Mouse (Mus musculus) neural tube, embryonic 11.5 days (tissue): ENCODE measurements around the gene Rom1. TPM values are rescaled to one million over a fixed set of nuclear protein-coding genes. Genes with fewer than 3 reads are reported as not detected.
A peak's percentile ranks its signal among the peaks of the same experiment; 100 is the strongest.

Source experiments
- ATAC-seq: fragments of 200-750 bp; cut with Nextera tagmentation; 2 replicates; pipeline ENCODE4 v1.8.0; 2017; ENCODE audit warnings: moderate number of reproducible peaks, mild to moderate bottlenecking, moderate TSS enrichment, moderate library complexity; ENCODE audit not compliant: insufficient read depth, low FRiP score, low TSS enrichment
- DNase-seq: peaks from one replicate; pipeline ENCODE4 v3.0.0-alpha.2; 2015; ENCODE audit warnings: low spot score
- H3K27ac ChIP-seq: fragments of 300-500 bp; sonication (generic); 2 replicates; pipeline ENCODE4 v1.5.1; 2014; ENCODE audit warnings: low read depth, mild to moderate bottlenecking, low read length
- H3K27me3 ChIP-seq: fragments of 300-500 bp; sonication (generic); 2 replicates; pipeline ENCODE4 v1.6.1; 2014; ENCODE audit warnings: mild to moderate bottlenecking, low read length, mixed read lengths; ENCODE audit not compliant: control insufficient read depth, insufficient read depth
- H3K36me3 ChIP-seq: fragments of 300-500 bp; sonication (generic); 2 replicates; pipeline ENCODE4 v1.6.1; 2014; ENCODE audit warnings: mild to moderate bottlenecking, low read length, moderate library complexity, mixed read lengths; ENCODE audit not compliant: control insufficient read depth, insufficient read depth
- H3K4me1 ChIP-seq: fragments of 300-500 bp; sonication (generic); 2 replicates; pipeline ENCODE4 v1.6.1; 2014; ENCODE audit warnings: low read length, mixed read lengths; ENCODE audit not compliant: control insufficient read depth, insufficient read depth
- H3K4me2 ChIP-seq: fragments of 300-500 bp; sonication (generic); 2 replicates; pipeline ENCODE4 v1.6.1; 2014; ENCODE audit warnings: low read depth, mild to moderate bottlenecking, moderate library complexity
- H3K4me3 ChIP-seq: fragments of 300-500 bp; sonication (generic); 2 replicates; pipeline ENCODE4 v1.5.1; 2014; ENCODE audit warnings: low read depth, low read length
- H3K9ac ChIP-seq: fragments of 300-500 bp; sonication (generic); 2 replicates; pipeline ENCODE4 v1.6.1; 2014; ENCODE audit warnings: mild to moderate bottlenecking, low read length
- H3K9me3 ChIP-seq: fragments of 300-500 bp; sonication (generic); 2 replicates; pipeline ENCODE4 v1.6.1; 2016; ENCODE audit warnings: low read length; ENCODE audit not compliant: control insufficient read depth
- WGBS: fragments of 180-500 bp; shearing (Covaris S2); extraction: QIAGEN DNeasy Blood & Tissue Kit; methylation state at CpG from one replicate; pipeline ENCODE4 v1.1.7; 2014; 5-methylcytosine and 5-hydroxymethylcytosine counted together
- polyA plus RNA-seq: library from polyadenylated mRNA; unstranded; fragments of >200 nt; fragmentation: Nextera tagmentation; extraction: Ambion mirVana; gene quantifications from 2 replicates; pipeline ENCODE4 v1.2.1, GENCODE M21; 2014

The Rom1 gene
- polyA plus RNA-seq, 1 experiment from 2014 or later, result 1.2 TPM

GRCm38 (mm10) chr19:8936736-8937135 lies 7.6 kb upstream of the Rom1 start:
- no peaks in the 10 kb centered on the region for H3K27me3 ChIP-seq
- H3K9me3 ChIP-seq, result no peaks in the 10 kb centered on the region
- H3K4me3 ChIP-seq, result no peak overlapping the region
- no peak for ATAC-seq
- WGBS, result 94% methylated on average over 2 of the region's 2 CpGs
- H3K4me2 ChIP-seq, result no peak overlapping the region
- 0 out of 2 replicates have a peak, but pooled peaks cover 3% of the 10 kb centered on the region for H3K4me1 ChIP-seq
- H3K36me3 ChIP-seq, result no peaks in the 10 kb centered on the region
- H3K9ac ChIP-seq, result no peak overlapping the region
- DNase-seq, result no peak
- no peak overlapping the region for H3K27ac ChIP-seq

GRCm38 (mm10) chr19:8930771-8931170 lies 1.6 kb upstream of the Rom1 start:
- H3K4me3 ChIP-seq, result no peak overlapping the region
- no peak overlapping the region; the same call in 1 of the 2 replicates for H3K4me2 ChIP-seq
- no peak overlapping the region; the same call in 1 of the 2 replicates for H3K9ac ChIP-seq
- 83% methylated on average over 7 of the region's 7 CpGs for WGBS
- H3K4me1 ChIP-seq, result peaks cover 5% of the 10 kb centered on the region; the same call in 1 of the 2 replicates
- H3K27ac ChIP-seq, result no peak overlapping the region
- peaks cover 4% of the 10 kb centered on the region for H3K36me3 ChIP-seq
- no peaks in the 10 kb centered on the region for H3K9me3 ChIP-seq
- no peaks in the 10 kb centered on the region for H3K27me3 ChIP-seq
- ATAC-seq (no peak), DNase-seq (no peak)

GRCm38 (mm10) chr19:8930117-8930516 lies 961 bp upstream of the Rom1 start:
- peaks cover 5% of the 10 kb centered on the region; the same call in 1 of the 2 replicates for H3K4me1 ChIP-seq
- H3K27ac ChIP-seq, result no peak overlapping the region
- no peak for DNase-seq
- H3K9me3 ChIP-seq, result no peaks in the 10 kb centered on the region
- ATAC-seq, result peak; percentile 28; the same call in 1 of the 2 replicates
- peaks cover 6% of the 10 kb centered on the region for H3K36me3 ChIP-seq
- H3K4me3 ChIP-seq, result peak overlapping the region; percentile 64
- WGBS, result 15% methylated on average over 11 of the region's 11 CpGs
- H3K27me3 ChIP-seq, result no peaks in the 10 kb centered on the region
- peak overlapping the region; percentile 82 for H3K4me2 ChIP-seq
- H3K9ac ChIP-seq, result peak overlapping the region; percentile 78

GRCm38 (mm10) chr19:8928689-8929223 lies 400 bp downstream of the Rom1 start:
- DNase-seq, result no peak
- no peaks in the 10 kb centered on the region for H3K9me3 ChIP-seq
- peak overlapping the region; percentile 64 for H3K4me3 ChIP-seq
- 0 out of 2 replicates have a peak overlapping the region, but pooled peaks have one; percentile 67 for H3K27ac ChIP-seq
- H3K36me3 ChIP-seq, result peaks cover 6% of the 10 kb centered on the region
- peaks cover 5% of the 10 kb centered on the region; the same call in 1 of the 2 replicates for H3K4me1 ChIP-seq
- 21% methylated on average over 16 of the region's 16 CpGs for WGBS
- H3K9ac ChIP-seq, result peak overlapping the region; percentile 78
- H3K27me3 ChIP-seq, result no peaks in the 10 kb centered on the region
- peak overlapping the region; percentile 82 for H3K4me2 ChIP-seq
- 0 out of 2 replicates have a peak, but pooled peaks have one; percentile 7 for ATAC-seq

GRCm38 (mm10) chr19:8927891-8928525 lies 1.1 kb downstream of the Rom1 start:
- no peak overlapping the region for H3K4me3 ChIP-seq
- H3K9ac ChIP-seq, result no peak overlapping the region
- no peak for ATAC-seq
- 90% methylated on average over 12 of the region's 12 CpGs for WGBS
- H3K9me3 ChIP-seq, result no peaks in the 10 kb centered on the region
- DNase-seq, result no peak
- no peak overlapping the region for H3K4me2 ChIP-seq
- H3K27ac ChIP-seq, result no peak overlapping the region
- H3K27me3 ChIP-seq, result no peaks in the 10 kb centered on the region
- peaks cover 6% of the 10 kb centered on the region for H3K36me3 ChIP-seq
- H3K4me1 ChIP-seq, result peaks cover 5% of the 10 kb centered on the region; the same call in 1 of the 2 replicates

- Histone ChIP-seq H3K36me3 (peaks cover 6% of the 10 kb centered on the region), H3K4me2 (no peak overlapping the region), H3K9me3 (no peaks in the 10 kb centered on the region), H3K4me1 (peaks cover 5% of the 10 kb centered on the region; the same call in 1 of the 2 replicates), H3K27ac (no peak overlapping the region), H3K9ac (no peak overlapping the region), H3K4me3 (no peak overlapping the region), H3K27me3 (no peaks in the 10 kb centered on the region)
- DNase-seq, result no peak
- WGBS, result 90% methylated on average over 2 of the region's 2 CpGs
- no peak for ATAC-seq
These were observed 2.4 kb downstream of the Rom1 start for GRCm38 (mm10) chr19:8926766-8927165.

GRCm38 (mm10) chr19:8921741-8922140 lies 7.4 kb downstream of the Rom1 start:
- ATAC-seq (no peak), DNase-seq (no peak)
- Histone ChIP-seq H3K4me2 (peak overlapping the region; percentile 9; the same call in 1 of the 2 replicates), H3K9ac (peak overlapping the region; percentile 84), H3K27ac (no peak overlapping the region), H3K9me3 (no peaks in the 10 kb centered on the region), H3K4me3 (no peak overlapping the region), H3K36me3 (peaks cover 4% of the 10 kb centered on the region; the same call in 1 of the 2 replicates), H3K4me1 (peaks cover 12% of the 10 kb centered on the region), H3K27me3 (no peaks in the 10 kb centered on the region)
- WGBS, result 86% methylated on average over 9 of the region's 9 CpGs

GRCm38 (mm10) chr19:8920836-8921291 lies 8.3 kb downstream of the Rom1 start:
- peaks cover 4% of the 10 kb centered on the region for H3K36me3 ChIP-seq
- peak overlapping the region; percentile 86 for H3K4me3 ChIP-seq
- ATAC-seq (peak; percentile 3; the same call in 1 of the 2 replicates), DNase-seq (no peak)
- H3K4me2 ChIP-seq, result peak overlapping the region; percentile 83
- peak overlapping the region; percentile 60 for H3K27ac ChIP-seq
- no peaks in the 10 kb centered on the region for H3K27me3 ChIP-seq
- WGBS, result 2% methylated on average over 6 of the region's 6 CpGs
- peaks cover 12% of the 10 kb centered on the region for H3K4me1 ChIP-seq
- H3K9me3 ChIP-seq, result no peaks in the 10 kb centered on the region
- peak overlapping the region; percentile 84 for H3K9ac ChIP-seq
